Mouse (Mus musculus) central nervous system, embryonic 18 days (tissue): ENCODE data around the gene Pfkp. TPM values are rescaled to one million over a fixed set of nuclear protein-coding genes. Genes with fewer than 3 reads are reported as not detected.

ENCODE experiments used
- polyA plus RNA-seq: library from polyadenylated mRNA; depleted of rRNA; stranded (reverse); fragments of >200 nt; gene quantifications from 2 replicates; pipeline ENCODE4 v1.2.3, GENCODE M21; 2012; rRNA removed

Pfkp gene
- polyA plus RNA-seq: 684 and 778 TPM in 2 replicates

GRCm38 (mm10) chr13:6648669-6649233, at the start of gene Pfkp:
Gene Pfkp (minus strand): TSS chr13:6648777.

Other genes with a start within 250 kb of the Pfkp start
- gene Pitrm1, start 100.6 kb downstream of the Pfkp start, polyA plus RNA-seq: 56.5 and 61.8 TPM in 2 replicates